Mouse (Mus musculus) kidney, embryonic 16.5 days (tissue): ENCODE measurements at regions not wholly inside any gene's neighbourhood (a gene's known extent, or its start where the extent isn't known, plus 50 kb on each side); places are given as distances from the start of the nearest gene placed in this dataset.

Experiments
- ATAC-seq: fragments of 200-750 bp; cut with Nextera tagmentation; 2 replicates; pipeline ENCODE4 v1.8.0; 2017; ENCODE audit warnings: moderate TSS enrichment; ENCODE audit not compliant: low FRiP score, low TSS enrichment
- H3K27ac ChIP-seq: fragments of 300-500 bp; sonication (generic); 2 replicates; pipeline ENCODE4 v1.5.1; 2014; ENCODE audit warnings: low read length
- H3K27me3 ChIP-seq: fragments of 300-500 bp; sonication (generic); 2 replicates; pipeline ENCODE4 v1.6.1; 2014; ENCODE audit warnings: low read length, control low read depth, mixed read lengths; ENCODE audit not compliant: insufficient read depth
- H3K36me3 ChIP-seq: fragments of 300-500 bp; sonication (generic); 2 replicates; pipeline ENCODE4 v1.6.1; 2014; ENCODE audit warnings: low read length, control low read depth, mixed read lengths; ENCODE audit not compliant: insufficient read depth
- H3K4me1 ChIP-seq: fragments of 300-500 bp; sonication (generic); 2 replicates; pipeline ENCODE4 v1.6.1; 2014; ENCODE audit warnings: low read length, control low read depth, mixed read lengths; ENCODE audit not compliant: insufficient read depth
- H3K4me2 ChIP-seq: fragments of 300-500 bp; sonication (generic); replicated peaks from 2 replicates; pipeline ENCODE4 v1.6.1; 2014; ENCODE audit warnings: low read depth, low read length
- H3K4me3 ChIP-seq: fragments of 300-500 bp; sonication (generic); 2 replicates; pipeline ENCODE4 v1.5.1; 2014; ENCODE audit warnings: mild to moderate bottlenecking, low read length
- H3K9ac ChIP-seq: fragments of 300-500 bp; sonication (generic); replicated peaks from 2 replicates; pipeline ENCODE4 v1.6.1; 2014; ENCODE audit warnings: low read length
- H3K9me3 ChIP-seq: fragments of 300-500 bp; sonication (generic); 2 replicates; pipeline ENCODE4 v1.6.1; 2016; ENCODE audit warnings: low read length, control low read depth
- WGBS: fragments of 180-500 bp; shearing (Covaris S2); extraction: QIAGEN DNeasy Blood & Tissue Kit; methylation state at CpG from one replicate; pipeline ENCODE4 v1.1.7; 2014; 5-methylcytosine and 5-hydroxymethylcytosine counted together

DNA sequence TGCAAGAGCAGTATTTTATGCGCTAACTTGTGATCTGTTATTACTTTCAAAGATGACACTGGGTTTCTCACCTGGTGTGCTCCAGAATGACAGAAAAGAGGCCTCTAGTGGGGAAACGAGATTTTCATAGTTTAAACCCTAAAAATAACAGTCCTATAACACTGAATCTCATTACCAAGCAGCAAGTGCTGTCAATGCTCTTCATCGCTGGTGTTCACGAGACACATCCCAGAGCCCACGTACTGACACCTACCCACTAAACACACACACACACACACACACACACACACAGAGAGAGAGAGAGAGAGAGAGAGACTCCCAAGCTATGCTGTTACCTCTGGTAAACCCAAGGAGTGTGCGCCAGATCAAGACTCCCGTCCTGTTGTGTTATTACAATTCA is 365.9 kb downstream of the Pdcd6ip start:
- no peaks in the 10 kb centered on the region for H3K4me1 ChIP-seq
- 63% methylated on average over 7 of the region's 7 CpGs for WGBS

DNA sequence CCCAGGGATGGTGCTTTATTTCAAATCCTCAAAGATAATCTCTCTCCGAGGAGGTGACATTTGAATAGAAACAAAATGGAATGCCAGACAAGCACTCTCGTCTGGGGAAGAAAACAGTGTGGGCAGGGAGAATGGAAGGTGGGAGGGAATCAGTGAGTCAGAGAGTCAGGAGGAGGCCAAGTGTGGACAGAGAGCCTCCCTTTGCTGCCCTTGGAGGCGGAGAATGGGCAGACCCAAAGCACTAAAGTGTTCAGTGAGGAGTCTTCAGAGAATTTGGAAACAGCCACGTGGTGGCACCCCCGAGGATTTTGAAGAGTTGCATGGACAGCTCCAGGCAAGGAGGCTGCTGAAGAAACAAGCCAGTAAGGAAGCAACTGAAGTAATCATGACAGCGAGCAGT is 367.2 kb downstream of the Pdcd6ip start:
- ATAC-seq = peak; percentile 62
- no peak overlapping the region for H3K9ac ChIP-seq
- H3K4me1 ChIP-seq = no peaks in the 10 kb centered on the region
- no peak overlapping the region for H3K4me3 ChIP-seq
- H3K27ac ChIP-seq = no peak overlapping the region
- WGBS = 46% methylated on average over 6 of the region's 6 CpGs
- H3K27me3 ChIP-seq = no peaks in the 10 kb centered on the region
- H3K4me2 ChIP-seq = no peak overlapping the region
- H3K36me3 ChIP-seq = no peaks in the 10 kb centered on the region
- H3K9me3 ChIP-seq = no peaks in the 10 kb centered on the region

More for the DNA sequence above, 365.9 kb downstream of the Pdcd6ip start:
- Histone ChIP-seq H3K4me2 (no peak overlapping the region), H3K9ac (no peak overlapping the region), H3K4me3 (no peak overlapping the region), H3K36me3 (no peaks in the 10 kb centered on the region), H3K27me3 (no peaks in the 10 kb centered on the region), H3K9me3 (no peaks in the 10 kb centered on the region), H3K27ac (no peak overlapping the region)
- no peak for ATAC-seq

DNA sequence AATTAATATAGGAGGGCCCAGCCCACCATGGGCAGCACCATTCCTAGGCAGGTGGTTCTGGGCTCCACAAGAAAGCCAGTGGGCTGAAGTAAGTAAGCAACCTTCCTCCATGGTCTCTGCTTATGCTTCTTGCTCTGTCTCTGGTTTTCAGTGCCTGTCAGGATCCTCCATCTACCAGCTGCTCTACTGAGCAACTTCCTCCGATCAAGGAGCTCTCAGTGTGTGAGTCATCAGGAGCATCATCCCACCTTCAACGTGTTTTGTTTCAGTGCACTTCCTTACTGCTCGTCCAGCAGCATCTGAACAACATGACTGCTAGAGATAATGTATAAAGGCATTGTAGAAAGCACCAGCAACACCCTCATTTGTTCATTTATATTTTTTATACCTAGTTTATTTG is 368.0 kb downstream of the Pdcd6ip start:
- 78% methylated on average over 3 of the region's 3 CpGs for WGBS
- no peak overlapping the region for H3K27ac ChIP-seq
- H3K4me3 ChIP-seq = no peak overlapping the region
- no peaks in the 10 kb centered on the region for H3K9me3 ChIP-seq
- H3K4me1 ChIP-seq = no peaks in the 10 kb centered on the region
- H3K27me3 ChIP-seq = no peaks in the 10 kb centered on the region
- H3K9ac ChIP-seq = no peak overlapping the region
- no peak for ATAC-seq
- H3K4me2 ChIP-seq = no peak overlapping the region
- no peaks in the 10 kb centered on the region for H3K36me3 ChIP-seq

DNA sequence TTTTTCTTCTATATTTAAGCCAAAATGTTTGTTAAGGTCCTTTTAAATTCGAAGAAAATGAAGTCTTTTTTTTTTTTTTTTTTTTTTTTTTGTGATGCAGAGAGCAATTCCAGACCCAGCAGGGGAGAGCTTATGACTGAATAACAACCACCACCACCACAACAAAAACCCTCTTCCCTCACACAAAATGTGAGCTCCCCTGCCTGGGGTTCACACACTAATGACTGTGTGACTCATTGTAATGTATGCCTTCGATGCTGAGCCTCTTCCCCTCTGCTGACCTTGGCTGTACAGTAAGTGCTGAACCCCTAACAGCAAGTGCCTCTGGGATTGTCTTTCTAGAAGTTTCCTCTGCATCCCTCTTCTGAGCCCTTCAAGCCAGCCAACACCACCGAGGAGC is 383.6 kb downstream of the Pdcd6ip start:
- no peak overlapping the region for H3K9ac ChIP-seq
- H3K4me3 ChIP-seq = no peak overlapping the region
- H3K4me2 ChIP-seq = no peak overlapping the region
- WGBS = 64% methylated on average over 3 of the region's 3 CpGs
- H3K27ac ChIP-seq = no peak overlapping the region
- no peaks in the 10 kb centered on the region for H3K36me3 ChIP-seq
- H3K9me3 ChIP-seq = no peaks in the 10 kb centered on the region
- no peaks in the 10 kb centered on the region for H3K27me3 ChIP-seq
- ATAC-seq = no peak
- H3K4me1 ChIP-seq = no peaks in the 10 kb centered on the region

DNA sequence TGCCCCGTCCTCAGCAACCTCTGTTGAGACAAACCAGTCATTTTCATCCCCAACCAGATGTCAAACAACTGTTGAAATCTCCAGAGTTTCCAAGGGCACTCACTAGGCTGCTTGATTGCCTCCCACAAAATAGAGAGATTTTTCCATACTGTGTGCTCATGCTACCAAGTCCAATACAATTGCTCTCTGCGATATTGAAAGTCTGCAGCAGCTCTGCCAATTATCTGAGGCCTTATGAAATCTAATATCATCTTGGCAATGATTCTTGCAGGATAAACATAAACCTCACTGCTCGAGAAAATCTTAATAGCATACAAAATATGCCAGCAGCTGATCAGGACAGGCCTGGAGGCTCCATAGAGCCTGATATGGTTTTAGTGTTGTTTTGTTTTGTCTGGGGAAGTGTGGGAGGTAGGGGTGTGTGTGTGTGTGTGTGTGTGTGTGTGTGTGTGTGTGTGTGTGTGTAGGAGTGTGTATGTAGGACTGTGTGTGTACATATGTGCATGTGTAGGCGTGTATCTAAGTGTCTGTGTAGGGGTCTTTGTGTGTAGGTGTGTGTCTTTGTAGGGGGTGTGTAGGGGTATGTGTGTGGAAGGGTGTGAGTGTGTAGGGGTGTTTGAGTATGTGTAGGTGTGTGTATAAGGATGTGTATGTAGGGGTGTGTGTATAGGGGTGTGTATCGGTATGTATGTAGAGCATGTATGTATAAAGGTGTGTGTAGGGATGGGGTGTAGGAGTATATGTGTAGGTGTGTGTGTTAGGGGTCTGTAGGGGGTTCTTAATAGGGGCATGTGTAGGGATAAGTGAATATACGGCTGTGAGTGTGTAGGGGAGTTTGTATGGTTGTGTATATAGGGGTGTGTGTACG is 398.1 kb downstream of the Pdcd6ip start:
- no peak for ATAC-seq
- no peak overlapping the region for H3K4me2 ChIP-seq
- H3K9ac ChIP-seq = no peak overlapping the region
- no peaks in the 10 kb centered on the region for H3K9me3 ChIP-seq
- no peaks in the 10 kb centered on the region for H3K36me3 ChIP-seq
- 76% methylated on average over 7 of the region's 7 CpGs for WGBS
- H3K4me3 ChIP-seq = no peak overlapping the region
- H3K27ac ChIP-seq = no peak overlapping the region
- H3K4me1 ChIP-seq = no peaks in the 10 kb centered on the region
- no peaks in the 10 kb centered on the region for H3K27me3 ChIP-seq

DNA sequence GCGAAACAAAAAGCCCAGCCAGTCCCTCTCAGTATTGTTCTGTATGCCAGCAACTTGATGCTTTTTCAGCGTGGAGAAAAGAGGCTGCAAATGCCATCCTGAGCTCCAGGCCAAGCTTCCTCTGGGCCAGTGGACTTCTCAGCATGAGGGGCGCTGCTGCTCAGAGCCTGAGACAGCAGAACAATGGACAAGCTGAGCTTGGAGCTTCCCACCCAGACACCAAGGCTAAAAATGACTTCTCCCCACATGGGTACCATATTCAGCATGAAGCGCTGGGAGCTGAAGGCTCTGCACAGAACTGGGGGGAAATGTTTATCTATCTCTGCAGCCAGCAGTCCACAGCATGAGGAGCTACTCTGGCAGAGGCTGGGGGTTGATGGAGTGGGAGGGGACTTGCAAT is 402.3 kb downstream of the Pdcd6ip start:
- ATAC-seq = no peak
- Histone ChIP-seq H3K4me2 (no peak overlapping the region), H3K36me3 (no peaks in the 10 kb centered on the region), H3K27ac (no peak overlapping the region), H3K4me3 (no peak overlapping the region), H3K9me3 (no peaks in the 10 kb centered on the region), H3K27me3 (no peaks in the 10 kb centered on the region), H3K4me1 (no peaks in the 10 kb centered on the region), H3K9ac (no peak overlapping the region)
- 76% methylated on average over 4 of the region's 4 CpGs for WGBS

DNA sequence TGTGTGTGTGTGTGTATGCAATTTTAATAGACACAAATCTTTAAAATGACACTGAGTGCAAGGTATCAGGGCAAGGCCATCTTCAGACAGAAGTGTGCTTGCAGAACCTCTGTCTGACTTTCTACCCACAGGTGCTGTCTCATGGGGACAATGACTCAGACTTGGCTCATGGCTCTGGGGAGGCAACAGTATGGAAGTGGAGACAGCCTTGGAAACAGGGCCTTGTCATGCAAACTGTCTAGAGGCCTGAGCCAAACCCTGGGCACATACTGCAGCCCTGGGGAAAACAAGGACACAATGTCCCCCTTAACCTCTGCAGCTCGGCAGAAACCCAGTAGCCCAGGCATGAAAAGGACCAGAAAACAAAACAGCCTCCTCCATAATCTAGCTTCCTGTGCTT is 405.6 kb downstream of the Pdcd6ip start:
- 28% methylated on average over 1 of the region's 1 CpGs for WGBS
- Histone ChIP-seq H3K9ac (no peak overlapping the region), H3K27ac (no peak overlapping the region), H3K36me3 (no peaks in the 10 kb centered on the region), H3K4me3 (no peak overlapping the region), H3K4me2 (no peak overlapping the region), H3K4me1 (no peaks in the 10 kb centered on the region), H3K9me3 (no peaks in the 10 kb centered on the region), H3K27me3 (no peaks in the 10 kb centered on the region)
- ATAC-seq = no peak

DNA sequence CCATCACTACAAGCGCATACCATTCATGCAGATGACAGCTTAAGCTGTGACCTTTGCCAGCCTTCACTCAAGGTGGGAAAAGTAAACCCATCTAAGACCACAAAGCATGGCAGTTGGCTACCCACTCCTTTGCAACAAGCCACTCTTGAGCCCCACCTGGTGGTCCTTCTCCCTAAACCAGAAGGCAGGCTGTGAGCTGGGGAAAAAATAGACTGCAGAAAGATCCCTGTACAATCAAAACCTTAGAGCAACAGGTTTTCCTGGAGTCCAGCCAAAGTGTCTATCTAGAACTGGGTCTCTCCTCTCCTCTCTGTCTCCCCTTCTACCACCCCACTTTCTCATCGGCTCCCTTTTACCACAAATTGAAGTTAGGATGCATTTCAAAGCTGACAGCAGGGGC is 407.2 kb downstream of the Pdcd6ip start:
- Histone ChIP-seq H3K4me2 (no peak overlapping the region), H3K27ac (no peak overlapping the region), H3K9me3 (no peaks in the 10 kb centered on the region), H3K36me3 (no peaks in the 10 kb centered on the region), H3K4me3 (no peak overlapping the region), H3K9ac (no peak overlapping the region), H3K4me1 (no peaks in the 10 kb centered on the region), H3K27me3 (no peaks in the 10 kb centered on the region)
- WGBS = 15% methylated on average over 2 of the region's 2 CpGs
- no peak for ATAC-seq

DNA sequence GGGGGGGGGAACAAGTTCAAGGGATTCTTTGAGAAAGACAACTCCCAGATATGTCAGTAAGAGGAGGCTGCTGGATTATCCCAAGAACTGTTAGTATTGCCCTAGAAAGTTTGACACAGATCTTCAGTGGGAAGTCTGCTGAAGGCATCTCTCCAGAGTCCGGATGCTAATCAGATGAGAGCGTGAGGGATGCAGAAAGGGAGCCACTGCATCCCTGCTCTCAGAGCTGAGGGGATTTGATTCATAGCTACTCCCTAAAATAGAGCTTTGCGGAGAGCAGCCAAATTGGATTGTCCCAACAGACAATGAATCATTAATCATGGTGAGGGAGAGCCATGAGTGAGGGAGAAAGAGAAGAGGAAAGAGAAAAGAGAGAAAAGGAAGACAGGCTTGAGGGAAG is 408.2 kb downstream of the Pdcd6ip start:
- no peak for ATAC-seq
- Histone ChIP-seq H3K9me3 (no peaks in the 10 kb centered on the region), H3K36me3 (no peaks in the 10 kb centered on the region), H3K27me3 (no peaks in the 10 kb centered on the region), H3K9ac (no peak overlapping the region), H3K4me2 (no peak overlapping the region), H3K4me3 (no peak overlapping the region), H3K27ac (no peak overlapping the region), H3K4me1 (0 out of 2 replicates have a peak, but pooled peaks cover 5% of the 10 kb centered on the region)
- WGBS = 33% methylated on average over 3 of the region's 3 CpGs

DNA sequence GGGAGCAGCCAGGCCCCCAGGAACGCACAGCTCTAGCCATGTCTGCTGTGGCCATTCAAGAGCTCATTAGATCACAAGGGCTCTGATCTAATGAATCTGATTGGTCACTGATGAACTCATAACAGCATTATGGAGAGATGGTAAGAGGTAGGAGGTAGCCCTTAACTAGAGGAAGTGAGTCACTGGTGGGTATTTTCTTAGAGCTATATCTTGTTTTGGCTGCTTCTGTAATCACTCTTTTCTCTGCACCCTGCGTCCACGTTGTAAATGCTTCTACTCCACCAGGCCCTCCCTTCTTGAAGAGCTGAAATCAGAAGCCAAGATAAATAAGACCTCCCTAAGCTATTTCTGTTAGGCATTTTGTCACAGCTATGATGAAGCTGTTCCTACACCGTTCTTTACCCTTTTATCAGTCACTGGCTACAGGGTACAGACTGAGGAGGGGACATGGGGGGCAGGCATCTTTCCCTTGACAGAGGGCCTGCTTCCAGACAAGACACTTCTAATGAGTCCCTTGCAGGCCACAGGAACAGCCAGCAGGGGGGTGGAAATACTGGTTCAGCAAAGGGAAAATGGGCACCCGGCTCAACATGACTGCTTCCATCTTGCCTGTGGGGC is 412.1 kb downstream of the Pdcd6ip start:
- H3K27me3 ChIP-seq = no peaks in the 10 kb centered on the region
- 29% methylated on average over 5 of the region's 5 CpGs for WGBS
- H3K9ac ChIP-seq = no peak overlapping the region
- ATAC-seq = peak; percentile 63
- no peak overlapping the region for H3K4me3 ChIP-seq
- H3K36me3 ChIP-seq = no peaks in the 10 kb centered on the region
- no peaks in the 10 kb centered on the region for H3K9me3 ChIP-seq
- 0 out of 2 replicates have a peak overlapping the region, but pooled peaks have one; percentile 1 for H3K27ac ChIP-seq
- H3K4me1 ChIP-seq = 0 out of 2 replicates have a peak, but pooled peaks cover 5% of the 10 kb centered on the region
- no peak overlapping the region for H3K4me2 ChIP-seq
